Mouse (Mus musculus) E14TG2a.4 (cell line): Measurements from ENCODE around the gene Fbxl17.

Source experiments
- CTCF ChIP-seq: conservative IDR thresholded peaks from 2 replicates; pipeline ENCODE4 v1.5.1; 2014; ENCODE audit warnings: low read length
- NANOG ChIP-seq: IDR thresholded peaks from 2 replicates; pipeline ENCODE4 v1.6.1; 2014; ENCODE audit warnings: borderline replicate concordance, low read length, mixed read lengths

DNA sequence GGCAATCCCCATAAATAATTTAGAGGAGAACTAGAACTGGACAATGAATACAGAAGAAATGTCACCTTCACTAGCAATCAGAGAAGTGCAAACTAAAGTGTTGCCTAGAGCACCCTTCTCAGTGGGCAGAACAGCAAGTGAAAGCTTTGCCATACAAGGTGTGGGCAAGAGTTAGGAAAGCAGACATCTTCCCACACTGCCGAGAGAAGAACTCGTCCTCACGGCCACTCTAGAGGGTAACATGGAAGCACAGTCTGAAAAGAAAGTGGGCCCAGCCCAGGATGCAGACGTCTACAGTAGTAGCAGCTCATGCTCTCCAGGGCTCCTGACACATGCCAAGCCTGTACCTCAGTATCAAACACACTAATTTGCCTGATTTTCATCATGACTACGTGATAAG lies 387.0 kb downstream of the Fbxl17 start:
- TF ChIP-seq CTCF (no peak), NANOG (no peak)
